Mouse (Mus musculus) ES-E14 (cell line): ENCODE results near the gene Mrtfa.

Experiments used
- CHD2 ChIP-seq: IDR thresholded peaks from 2 replicates; pipeline ENCODE4 v1.6.1; 2014; ENCODE audit warnings: mild to moderate bottlenecking, low read depth, low read length, inconsistent platforms
- HCFC1 ChIP-seq: IDR thresholded peaks from 2 replicates; pipeline ENCODE4 v1.6.1; 2012; ENCODE audit warnings: low read length, inconsistent platforms, borderline replicate concordance; ENCODE audit not compliant: insufficient read depth
- MAFK ChIP-seq: IDR thresholded peaks from 2 replicates; pipeline ENCODE4 v1.6.1; 2014; ENCODE audit warnings: mild to moderate bottlenecking, low read depth, low read length, inconsistent platforms; ENCODE audit not compliant: insufficient read depth
- ZC3H11A ChIP-seq: IDR thresholded peaks from 2 replicates; pipeline ENCODE4 v1.6.1; 2012; ENCODE audit warnings: low read depth, mild to moderate bottlenecking, inconsistent platforms, low read length, borderline replicate concordance
- ZNF384 ChIP-seq: IDR thresholded peaks from 2 replicates; pipeline ENCODE4 v1.6.1; 2012; ENCODE audit warnings: low read depth, low read length, inconsistent platforms

DNA sequence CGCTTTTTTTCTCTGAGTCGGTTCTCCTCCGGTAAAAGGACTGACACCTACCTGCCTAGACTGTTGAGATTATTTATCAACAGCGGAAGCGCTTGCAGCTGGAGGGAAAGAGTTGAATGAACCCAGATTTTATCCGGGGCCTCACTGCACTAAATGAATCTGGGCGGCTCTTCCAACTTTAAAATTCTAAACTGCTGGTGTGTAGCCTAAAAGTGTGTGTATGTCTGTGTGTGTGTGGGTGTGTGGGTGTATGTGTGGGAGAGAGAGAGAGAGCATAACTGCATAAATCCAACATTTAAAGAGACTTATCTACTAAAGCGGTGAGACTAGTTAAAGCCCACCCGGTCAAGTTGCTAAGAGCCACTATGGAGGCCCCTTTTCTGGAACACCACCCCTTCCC is 746 bp upstream of the Mrtfa start:
- TF ChIP-seq ZC3H11A (no peak), HCFC1 (no peak), ZNF384 (no peak), MAFK (no peak), CHD2 (no peak)
